Mouse (Mus musculus) 3T3-L1 (cell line): ENCODE data around the gene Gtf3c1.
A peak's percentile ranks its signal among the peaks of the same experiment; 100 is the strongest.

Source experiments
- DNase-seq: peaks from one replicate; pipeline ENCODE4 v3.0.0-alpha.2; 2015; ENCODE audit warnings: low read depth, low spot score

Gtf3c1 gene

GRCm38 (mm10) chr7:125707186-125707585, 394 bp downstream of the Gtf3c1 start:
- peak; percentile 61 for DNase-seq

DNA sequence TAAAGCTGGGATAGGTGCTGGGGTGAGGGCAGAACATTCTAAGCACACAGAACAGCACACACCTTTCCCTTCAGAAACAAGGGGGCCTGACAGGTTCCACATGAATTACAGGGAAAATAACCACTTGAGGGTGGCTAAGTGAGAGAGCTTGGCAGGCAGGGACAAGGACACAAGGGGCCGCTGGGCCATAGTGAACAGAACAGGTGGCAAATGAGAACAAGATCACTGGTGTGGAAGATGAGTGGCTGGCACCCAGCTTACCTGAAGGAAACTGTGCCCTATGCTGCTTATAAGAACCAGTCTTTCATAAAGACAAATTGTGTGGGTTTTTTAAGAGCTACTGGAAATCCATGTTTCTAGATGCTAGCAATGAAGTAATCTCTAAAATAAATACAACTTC, 4.8 kb downstream of the Gtf3c1 start:
- DNase-seq = no peak

GRCm38 (mm10) chr7:125694056-125694455, 13.5 kb downstream of the Gtf3c1 start:
- no peak for DNase-seq

GRCm38 (mm10) chr7:125690516-125690915, 17.1 kb downstream of the Gtf3c1 start:
- DNase-seq = no peak

DNA sequence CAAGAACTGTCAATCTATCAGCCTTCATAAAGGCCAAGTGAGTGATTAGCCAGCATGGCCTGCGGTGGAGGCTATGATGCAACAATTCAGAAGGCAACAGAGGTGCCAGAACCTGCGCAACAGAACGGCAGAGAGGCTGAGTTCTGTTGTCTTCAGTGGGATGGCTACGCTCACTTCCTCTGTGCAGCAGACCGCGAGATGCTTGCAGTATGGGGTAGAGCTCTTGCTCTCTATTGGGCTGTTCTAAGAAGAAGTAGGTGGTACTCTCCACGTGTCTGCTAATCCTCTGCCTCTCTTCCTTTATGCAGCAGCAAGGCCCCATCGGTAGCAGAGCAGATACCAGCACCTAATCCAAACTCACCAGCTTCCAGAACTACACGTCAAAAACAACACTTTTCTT, 27.6 kb downstream of the Gtf3c1 start:
- DNase-seq = no peak

GRCm38 (mm10) chr7:125678756-125679155, 28.8 kb downstream of the Gtf3c1 start:
- no peak for DNase-seq

GRCm38 (mm10) chr7:125674916-125675315, 32.7 kb downstream of the Gtf3c1 start:
- DNase-seq = peak; percentile 75

DNA sequence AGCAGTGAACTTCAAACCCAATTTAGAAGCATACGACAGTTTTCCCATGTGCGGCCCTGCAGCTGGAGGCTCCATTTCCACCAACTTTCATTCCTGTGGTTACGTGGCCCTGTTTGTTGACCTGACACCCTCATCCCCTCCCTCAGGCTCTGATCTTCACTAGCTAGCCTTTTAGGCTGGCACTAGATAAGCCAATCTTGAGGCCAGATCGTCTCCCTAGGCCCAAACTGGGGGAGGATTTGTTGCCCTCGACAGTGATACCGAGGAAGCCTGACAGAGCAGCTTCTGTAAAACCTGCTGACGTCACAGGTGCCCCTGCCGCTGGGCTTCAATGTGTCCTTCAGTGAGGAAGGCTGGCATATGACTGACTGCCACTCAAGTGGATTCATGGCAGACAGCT, 36.2 kb downstream of the Gtf3c1 start:
- no peak for DNase-seq

GRCm38 (mm10) chr7:125670865-125671264, 36.7 kb downstream of the Gtf3c1 start:
- no peak for DNase-seq

DNA sequence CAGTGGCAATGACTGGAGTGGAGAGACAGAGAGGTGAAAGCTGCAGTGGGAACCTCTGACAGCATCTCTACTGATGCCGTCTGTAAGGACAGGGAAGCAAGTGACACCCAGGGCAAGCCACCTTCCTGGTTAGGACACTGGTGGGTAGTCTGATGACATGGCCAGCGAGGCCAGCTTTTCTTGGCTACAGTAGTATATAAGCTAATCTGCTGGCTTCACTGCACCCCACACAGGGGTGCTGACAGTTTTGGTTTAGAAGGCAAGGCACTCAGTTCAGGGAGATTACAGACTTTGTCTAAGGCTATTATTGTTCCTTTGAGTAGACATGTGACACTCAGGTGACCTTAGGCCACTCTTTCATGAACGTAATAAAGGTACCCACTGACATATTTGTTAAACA, 43.9 kb downstream of the Gtf3c1 start:
- DNase-seq = no peak

DNA sequence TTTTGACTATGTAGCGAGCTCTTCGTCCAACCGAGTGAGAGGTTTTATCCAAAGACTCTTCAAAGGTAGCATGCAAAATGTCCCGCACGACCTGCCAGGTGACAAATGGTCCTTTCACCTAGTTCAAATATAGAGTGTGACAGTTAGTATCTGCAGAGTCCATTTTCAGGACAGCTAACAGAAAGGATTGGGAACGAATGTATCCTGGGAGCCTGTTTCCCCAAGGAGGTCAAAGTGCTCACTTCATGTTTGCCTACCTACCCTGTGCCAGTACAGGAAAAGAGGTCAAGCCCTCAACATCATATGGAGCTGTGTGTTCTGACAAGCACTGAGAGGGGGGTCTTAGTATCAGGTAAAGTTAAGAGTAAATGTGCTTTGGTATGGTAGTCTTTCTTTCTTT, 50.1 kb downstream of the Gtf3c1 start:
- DNase-seq = no peak

- no peak for DNase-seq
Observed at GRCm38 (mm10) chr7:125649013-125649412, 58.6 kb downstream of the Gtf3c1 start.

DNA sequence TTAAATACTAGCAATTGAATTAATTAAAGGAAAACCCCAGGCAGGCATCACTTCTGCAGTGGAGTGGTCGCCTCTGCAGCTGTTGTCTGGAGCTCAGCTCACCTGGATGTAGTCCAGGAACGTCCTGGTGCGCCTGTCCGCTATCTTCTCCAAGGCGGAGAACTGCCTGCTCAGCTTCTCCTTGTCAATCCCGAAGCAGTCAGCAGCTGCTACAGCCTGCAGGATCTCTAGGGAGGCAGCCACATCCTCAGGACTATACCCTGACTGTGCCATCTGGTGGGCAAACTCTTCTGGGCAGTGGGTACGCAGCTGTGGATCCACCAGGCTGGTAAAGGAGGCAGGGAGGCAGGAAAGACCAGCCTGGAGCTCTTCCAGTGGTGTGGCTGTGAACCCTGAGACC, 62.2 kb downstream of the Gtf3c1 start:
- no peak for DNase-seq

DNA sequence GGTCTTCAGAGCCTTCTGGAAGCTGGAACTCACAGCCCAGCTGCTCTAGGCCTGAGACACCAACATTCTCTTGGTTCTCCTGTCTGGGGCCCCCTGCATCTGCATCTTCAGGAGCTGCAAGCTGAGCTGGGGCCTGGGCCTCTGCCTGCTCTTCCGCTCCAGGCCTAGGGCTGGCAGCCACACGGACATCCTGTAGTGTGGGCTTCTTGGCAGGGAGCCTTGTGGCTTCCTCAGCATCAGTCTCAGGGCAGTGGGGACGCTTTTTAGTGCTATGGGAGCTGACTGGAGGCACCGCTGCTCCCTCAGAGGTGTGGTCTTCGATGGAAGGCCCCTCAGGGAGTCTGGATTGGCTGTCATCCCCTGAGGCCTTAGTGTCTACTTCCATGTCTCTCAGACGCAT, 63.7 kb downstream of the Gtf3c1 start:
- no peak for DNase-seq

DNA sequence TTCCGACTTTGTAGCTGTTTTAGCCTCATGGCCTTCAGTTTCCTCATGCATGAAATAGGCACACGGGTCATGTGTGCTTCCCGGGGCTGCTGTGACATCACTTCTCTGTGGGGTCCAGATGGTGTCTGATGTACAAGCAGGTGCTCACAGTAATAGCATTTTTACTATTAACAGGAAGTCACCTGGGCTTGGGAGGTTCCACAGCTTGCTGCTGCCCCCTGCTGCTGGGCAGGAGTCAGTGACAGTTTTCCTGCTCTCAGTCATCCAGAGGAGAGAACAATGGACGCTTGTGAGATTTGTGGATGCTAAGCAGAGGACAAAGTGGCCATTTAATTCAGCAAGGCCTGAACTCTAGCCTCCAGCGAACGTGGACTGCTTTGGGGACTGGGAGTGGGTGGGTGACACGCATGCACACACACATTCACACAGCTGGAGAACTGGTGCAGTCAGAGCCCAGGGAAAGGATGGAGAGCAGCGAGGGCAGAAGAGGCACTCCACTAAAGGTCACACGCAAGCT, 68.7 kb downstream of the Gtf3c1 start:
- DNase-seq = peak; percentile 54

GRCm38 (mm10) chr7:125638376-125638775, 69.2 kb downstream of the Gtf3c1 start:
- DNase-seq = no peak

- no peak for DNase-seq
Observed at GRCm38 (mm10) chr7:125637220-125638140, 70.1 kb downstream of the Gtf3c1 start.

GRCm38 (mm10) chr7:125630989-125631388, 76.6 kb downstream of the Gtf3c1 start:
- no peak for DNase-seq

- no peak for DNase-seq
Observed at GRCm38 (mm10) chr7:125630317-125630716, 77.3 kb downstream of the Gtf3c1 start.

- DNase-seq = no peak
Observed at GRCm38 (mm10) chr7:125625829-125626228, 81.8 kb downstream of the Gtf3c1 start.

GRCm38 (mm10) chr7:125625219-125625618, 82.4 kb downstream of the Gtf3c1 start:
- DNase-seq = no peak

DNA sequence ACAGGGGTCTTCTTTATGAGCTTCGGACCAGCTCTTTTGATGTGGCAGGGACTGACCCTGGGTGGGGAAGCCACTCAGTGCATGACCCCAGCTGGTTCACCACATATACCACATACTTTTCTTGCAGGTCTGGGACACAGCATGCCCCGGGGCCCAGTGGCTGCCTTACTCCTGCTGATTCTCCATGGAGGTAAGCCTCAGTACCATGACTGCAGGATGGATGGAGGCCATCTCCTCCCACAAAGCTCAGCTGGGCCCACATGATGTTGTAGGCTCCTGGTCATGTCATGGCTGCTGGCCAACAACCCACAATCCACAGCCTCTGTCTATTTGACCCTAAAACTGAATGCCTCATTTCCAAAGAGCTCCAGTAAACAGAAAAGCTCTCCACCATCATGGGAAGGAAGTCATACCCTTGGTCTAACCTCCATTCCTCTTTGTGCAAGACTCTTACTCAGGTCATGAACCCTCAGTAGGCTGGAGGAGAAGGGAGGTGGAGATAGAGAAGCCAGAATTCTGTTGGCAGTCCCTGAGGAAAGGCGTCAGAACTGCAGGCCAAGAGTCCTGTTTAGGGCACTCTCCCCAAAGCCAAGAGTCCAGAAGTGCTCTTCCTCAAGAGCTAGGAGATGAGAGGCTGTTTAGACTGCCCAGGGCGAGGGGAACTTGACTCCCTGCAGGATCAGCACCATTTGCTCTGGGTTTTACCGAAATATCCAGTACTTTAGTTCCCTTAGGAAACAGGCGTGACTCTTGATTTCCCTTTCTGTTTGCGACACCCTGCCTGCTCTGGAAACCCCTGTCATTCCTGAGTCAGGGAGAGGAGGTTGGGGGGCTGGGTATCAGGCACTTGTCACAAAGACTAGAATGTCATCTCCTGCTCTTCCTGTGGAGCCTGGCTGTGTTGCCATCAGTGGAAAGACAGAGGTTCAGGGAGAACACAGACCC, 84.6 kb downstream of the Gtf3c1 start:
- no peak for DNase-seq
